Mouse (Mus musculus): ENCODE measurements around the gene Hacd3.
"Not testable (repeated sequence)": the region's sequence is repeated elsewhere in the genome, so short reads cannot be mapped to it uniquely, and the experiment has no call there.

Hacd3 gene

DNA sequence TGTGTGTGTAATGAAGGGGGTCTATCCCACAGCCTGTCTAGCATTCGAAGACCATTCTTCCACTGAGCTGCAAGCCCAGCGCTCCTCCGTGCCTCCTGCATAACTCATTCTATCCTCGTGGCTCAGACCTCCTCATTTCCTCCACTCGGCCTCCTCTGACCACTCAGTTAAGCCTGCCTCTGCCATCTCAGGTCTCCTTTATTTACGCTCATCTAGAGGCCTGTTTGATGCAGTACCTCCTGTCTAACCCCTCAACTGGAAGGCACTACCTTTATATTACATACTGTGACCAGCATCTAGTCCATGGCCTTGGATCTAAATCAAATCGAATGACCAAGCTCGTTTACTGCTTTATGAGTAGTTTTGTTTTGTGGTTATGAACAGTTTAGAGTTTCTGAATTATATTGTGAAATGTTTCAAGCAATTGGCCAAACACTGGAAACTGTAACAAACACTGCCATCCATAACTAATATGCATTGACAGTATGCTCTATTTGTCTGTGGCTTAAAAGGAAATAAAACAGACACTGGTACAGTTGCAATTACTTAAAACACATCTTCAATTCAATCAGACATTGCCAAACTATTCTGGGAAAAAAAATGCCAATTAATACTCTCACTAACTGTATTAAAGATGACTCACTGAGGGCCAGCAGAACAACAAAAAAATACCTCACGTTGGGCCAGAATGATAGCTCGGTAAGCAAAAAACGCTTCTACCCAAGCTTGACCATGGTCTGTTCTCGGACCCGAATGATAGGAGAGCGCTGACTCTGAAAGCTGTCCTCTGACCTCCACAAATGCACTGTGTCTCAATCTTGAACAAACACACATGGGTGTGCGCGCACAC lies 4.3 kb downstream of the Hacd3 start:
- DNase-seq (ENCODE audit: low spot score): no peak

DNA sequence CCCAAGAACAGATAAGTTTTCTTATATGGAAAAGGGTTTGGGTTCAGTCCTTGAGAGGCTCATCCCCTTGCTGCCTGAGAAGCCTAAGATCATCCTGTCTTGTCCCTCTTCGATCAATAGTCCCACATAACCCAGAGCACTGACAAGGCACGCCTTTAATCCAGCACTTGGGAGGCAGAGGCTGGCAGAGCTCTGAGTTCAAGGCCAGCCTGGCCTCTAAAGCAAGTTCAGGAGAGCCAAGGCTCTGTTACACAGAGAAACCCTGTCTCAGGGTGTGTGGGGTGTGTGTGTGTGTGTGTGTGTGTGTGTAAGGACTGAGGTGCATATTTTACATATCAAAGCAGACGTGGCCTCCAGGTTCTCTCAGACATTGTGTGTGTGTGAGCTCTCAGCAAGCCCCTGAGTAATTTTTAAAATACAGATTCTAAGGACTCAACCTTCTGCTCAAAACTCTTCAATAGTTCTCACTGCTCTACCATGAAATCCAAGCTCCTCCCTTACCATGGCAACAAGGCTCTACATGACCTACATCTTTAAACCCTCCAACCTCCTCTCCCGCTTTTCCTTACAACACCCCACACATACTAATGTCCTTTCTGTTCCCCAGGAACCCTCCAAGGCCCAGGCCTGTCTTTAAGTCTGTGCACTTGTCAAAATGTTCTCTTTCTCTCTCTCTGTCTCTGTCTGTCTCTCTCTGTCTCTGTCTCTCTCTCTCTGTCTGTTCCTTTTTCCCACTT lies 5.1 kb downstream of the Hacd3 start:
- no peak for DNase-seq (ENCODE audit: low spot score)

DNA sequence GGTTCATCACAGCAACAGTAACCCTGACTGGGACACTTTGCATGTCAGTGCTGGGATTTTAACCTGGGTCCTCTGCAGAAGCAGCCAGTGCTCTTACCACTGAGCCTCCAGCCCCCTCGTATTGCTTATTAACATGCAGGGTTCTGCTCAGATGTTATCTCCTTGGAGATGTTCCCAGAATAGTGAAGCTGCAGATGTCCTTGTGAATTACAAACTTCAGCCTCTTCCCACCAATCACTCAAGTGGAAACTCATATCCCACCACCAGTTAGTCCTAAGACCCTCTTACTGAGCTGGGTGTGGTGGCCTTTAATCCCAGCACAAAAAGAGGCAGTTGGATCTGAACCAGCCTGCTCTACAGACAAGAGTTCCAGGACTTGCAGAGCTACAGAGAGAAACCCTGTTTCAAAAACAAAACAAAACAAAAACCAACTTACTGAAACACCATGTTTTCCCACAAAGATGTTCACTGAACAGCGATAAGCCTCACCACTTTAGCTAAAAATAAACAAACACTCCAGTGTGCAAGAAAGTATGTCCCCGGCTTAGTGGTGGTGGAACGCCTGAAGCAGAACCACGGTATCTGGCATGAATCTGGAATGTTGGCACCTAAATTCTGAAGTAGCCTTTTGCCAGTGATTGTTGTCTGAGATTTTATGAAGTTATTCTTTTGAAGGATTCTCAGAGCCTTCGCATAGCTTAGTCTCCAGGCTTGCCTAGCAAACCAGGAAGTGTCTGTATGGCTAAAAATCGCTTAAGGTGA lies 5.9 kb downstream of the Hacd3 start:
- no peak for DNase-seq (ENCODE audit: low spot score)

DNA sequence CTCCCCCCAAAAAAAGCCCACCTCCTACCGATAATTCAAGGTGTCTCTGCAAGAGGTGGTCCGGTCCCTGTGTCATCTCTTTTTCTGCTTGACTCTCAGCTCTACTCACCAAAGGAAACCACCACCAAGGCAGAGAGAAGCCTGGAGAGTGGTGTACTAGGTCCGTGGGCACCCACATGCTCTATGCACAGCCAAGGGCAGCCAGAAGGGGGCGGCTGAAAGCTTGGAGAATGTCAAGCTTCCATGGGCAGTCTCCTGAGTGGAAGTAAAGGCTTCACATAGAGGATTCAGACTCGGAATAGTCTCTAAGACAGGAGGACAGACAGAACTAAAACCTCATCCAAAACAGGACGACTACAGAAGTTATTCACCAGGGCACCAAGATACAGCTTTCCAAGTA lies 10.2 kb downstream of the Hacd3 start:
- DNase-seq (ENCODE audit: low spot score): no peak

DNA sequence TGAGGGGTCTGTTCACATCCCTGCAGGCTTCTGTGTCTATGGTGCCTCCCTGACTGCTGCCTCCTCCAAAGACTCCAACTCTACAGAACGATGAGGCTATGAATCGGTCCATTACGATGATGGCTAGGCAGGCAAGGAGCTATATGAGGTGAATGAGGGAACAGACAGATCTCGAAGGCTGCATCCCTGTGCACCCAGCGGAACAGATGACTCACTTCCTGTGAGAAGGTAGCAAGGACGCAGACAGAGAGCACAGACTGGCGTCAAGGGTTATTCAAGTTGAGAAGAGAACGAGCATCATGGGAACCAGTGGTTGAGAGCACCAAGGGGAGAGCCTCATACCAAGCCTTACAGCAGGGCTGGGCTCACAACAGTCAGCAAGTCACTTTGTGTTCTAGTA lies 10.9 kb downstream of the Hacd3 start:
- no peak for DNase-seq (ENCODE audit: low spot score)

DNA sequence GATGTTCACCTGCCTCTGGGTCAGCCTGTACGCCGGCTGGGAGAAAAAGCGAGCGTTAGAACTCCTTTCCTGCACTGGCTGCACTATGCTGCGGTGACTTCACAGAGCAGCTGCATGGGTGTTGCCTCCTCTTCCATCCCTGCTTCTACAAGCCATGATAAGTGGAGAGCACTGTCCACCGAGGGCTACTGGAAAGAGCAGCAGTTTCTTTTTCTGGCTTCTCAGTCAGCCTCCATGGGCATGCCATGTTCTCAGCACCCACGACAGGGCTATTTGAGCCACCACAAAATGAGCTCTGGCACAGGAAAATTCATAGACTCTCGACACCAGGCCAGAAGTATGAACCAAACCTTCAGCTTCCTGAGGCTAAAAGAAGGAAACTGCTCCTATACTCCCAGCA lies 15.8 kb downstream of the Hacd3 start:
- DNase-seq (ENCODE audit: low spot score): no peak

DNA sequence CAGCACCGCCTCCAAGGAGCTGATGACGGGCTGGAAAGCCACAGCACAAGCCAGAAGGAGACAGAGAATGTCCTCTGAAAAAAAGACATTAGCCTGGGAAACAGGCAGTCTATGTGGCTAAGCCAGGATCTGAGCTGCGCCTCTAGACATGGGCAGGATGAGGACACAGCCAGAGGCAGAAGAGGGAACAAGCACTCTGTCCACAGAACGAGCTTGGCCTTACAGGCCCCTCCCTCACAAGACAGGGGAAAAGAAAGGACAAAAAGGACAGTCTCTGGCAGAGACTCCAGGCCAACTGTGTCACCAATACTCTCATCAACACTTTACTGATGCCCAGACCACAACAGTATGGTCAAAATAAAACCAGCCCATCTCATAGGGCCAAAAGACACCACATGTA lies 20.0 kb downstream of the Hacd3 start:
- DNase-seq (ENCODE audit: low spot score): no peak

DNA sequence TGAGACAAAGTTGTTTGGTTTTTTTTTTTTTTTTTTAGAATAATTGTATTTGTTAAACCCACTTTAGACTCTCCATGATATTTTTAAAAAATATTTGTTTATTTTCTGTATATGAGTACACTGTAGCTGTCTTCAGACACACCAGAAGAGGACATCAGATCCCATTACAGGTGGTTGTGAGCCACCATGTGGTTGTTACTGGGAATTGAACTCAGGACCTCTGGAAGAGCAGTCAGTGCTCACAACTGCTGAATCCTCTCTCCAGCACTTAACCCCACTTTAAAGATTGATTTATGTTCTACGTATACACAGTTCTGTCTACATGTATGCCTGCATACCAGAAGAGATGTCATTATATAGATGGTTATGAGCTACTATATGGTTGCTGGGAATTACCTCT lies 26.0 kb downstream of the Hacd3 start:
- DNase-seq (ENCODE audit: low spot score): not testable (repeated sequence)

DNA sequence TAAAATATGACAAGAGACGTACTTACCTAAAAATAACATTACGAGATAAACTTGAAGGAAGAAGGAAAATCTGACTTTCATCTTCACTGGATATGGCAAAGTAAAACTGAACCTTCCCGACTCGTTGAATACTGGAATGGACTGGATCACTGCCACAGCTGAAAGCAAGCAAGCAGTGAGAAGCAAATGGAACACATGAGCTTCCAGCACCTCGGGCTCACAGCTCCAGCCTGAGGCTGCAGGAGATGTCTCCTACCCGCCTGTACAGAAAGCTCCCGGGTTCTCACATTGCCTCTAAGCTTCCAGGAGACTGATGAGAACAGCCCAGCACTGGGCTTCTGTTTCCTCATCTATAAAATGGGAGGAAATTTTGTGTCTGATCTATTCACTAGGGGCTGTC lies 31.2 kb downstream of the Hacd3 start:
- no peak for DNase-seq (ENCODE audit: low spot score)

DNA sequence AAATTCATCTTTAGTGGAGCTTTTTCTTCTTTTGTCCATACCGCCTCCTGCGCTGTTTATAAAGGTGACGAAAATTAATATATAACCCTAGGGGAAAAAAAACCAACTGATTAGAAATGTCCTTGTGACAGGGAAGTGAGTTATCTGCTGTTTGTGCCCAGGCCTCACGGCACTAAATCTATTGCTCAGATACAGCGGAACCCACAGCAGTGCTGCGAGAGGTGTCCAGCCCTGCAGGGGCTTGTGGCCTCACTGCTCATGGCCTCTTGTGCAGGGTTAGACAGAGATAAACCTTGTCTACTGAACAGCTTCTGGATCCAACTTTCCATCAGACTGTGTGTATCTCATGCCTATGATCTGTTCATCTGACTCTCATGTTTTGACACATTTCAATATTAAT lies 33.0 kb downstream of the Hacd3 start:
- DNase-seq (ENCODE audit: low spot score): no peak

DNA sequence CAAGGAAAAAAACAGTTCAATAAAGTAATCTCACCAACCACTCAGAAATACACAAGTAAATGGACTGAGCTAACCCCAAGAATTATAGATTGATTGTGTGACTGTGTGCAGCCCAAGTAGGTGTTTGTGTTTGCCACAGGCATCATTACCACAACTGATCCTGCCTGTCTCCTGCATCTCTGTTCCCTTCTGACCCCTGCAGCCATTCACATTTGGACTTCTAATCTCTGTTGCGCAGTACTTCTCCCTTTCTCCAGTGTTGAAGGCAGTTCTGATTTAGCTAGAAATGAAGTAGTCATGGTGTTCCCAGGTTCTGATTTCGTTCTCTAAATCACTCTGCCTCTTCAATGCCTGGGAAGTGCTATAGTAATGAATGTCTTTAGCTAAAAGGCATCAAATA lies 33.8 kb downstream of the Hacd3 start:
- DNase-seq (ENCODE audit: low spot score): no peak

DNA sequence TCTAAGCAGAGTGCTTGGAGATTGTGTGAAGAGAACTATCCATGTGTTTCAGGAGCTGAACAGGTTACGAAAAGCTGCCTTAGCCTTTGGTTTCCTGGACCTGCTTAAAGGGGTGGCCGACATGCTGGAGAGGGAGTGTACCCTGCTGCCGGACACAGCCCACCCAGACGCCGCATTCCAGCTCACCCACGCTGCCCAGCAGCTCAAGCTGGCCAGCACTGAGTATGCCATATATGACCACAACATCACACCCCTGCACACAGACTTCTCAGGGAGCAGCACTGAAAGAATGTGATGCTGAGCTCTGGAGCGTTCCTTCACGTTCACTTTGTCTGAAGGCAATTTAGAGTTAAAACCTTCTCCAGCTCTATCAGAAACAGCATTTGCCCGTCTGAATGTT lies 35.7 kb downstream of the Hacd3 start:
- no peak for DNase-seq (ENCODE audit: low spot score)

DNA sequence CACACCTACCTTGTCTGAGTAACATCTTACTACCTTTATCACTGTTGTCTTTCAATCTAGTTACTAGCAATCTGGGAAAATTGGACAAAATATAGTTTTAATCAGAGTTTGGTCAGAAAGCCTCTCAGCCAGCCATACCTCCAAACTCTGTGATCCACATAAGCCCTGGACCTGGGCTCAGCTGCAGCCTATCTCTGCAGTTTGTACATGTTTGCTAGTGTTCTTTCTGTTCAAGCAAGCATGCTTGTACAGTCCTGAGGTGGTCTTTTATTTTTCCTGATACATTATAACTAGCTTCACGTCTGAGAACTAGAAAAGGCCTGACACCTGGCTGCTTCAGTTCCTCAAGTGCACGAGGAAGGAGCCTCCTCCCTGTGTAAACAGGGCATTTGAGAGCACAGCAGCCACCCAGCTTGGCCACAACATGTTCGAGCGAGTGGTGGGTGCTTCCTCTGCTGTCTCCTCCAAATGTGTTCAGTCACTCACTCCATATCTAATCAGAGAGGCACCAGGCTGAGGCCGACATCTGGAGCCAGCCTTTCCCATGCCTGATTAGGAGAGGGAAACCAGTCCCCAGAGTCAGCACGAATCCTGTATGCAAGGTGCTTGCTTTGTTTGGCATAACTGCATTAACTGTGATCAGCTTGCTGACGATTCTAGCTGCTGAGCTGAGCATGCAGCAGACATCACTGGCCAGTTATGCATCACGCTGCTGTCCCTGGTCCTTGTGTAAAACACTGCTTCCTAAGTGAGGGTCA lies 36.3 kb downstream of the Hacd3 start:
- no peak for DNase-seq (ENCODE audit: low spot score)

DNA sequence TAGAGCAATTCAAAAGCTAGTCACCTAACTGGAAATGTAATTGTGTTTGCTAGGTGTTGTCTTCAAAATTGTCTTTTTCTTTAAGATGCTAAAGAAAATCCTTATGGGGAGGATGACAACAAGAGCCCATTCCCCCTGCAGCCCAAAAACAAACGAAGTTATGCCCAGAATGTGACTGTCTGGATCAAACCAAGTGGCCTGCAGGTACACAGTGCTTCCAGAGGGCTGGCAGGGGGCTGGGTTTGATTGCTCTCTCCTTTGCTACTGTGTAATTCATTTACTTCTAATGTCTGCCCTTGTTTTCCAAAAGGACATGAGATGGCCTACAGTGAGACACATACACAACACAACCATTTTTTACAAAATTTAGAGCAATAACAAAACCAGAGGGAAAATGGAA lies 39.6 kb downstream of the Hacd3 start:
- DNase-seq (ENCODE audit: low spot score): no peak

DNA sequence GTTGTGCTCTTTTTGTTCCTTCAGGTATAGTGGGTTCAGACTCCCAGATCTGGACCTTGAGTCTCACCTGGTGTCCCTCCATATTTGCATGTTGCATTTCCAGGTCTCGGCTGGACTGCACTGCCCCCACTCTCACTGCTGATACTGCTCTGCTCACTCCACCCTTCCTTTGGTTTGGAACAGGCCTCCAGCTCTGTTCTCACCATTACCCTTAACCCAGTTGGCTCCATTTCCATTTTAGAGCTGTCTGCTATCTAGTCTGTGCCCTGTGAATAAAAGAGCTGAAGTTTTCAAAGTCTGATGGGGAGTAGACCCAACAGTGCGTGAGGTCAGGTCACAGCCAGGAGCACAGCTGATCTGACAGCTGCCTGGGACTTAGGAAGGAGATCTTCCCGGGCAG lies 40.9 kb downstream of the Hacd3 start:
- no peak for DNase-seq (ENCODE audit: low spot score)

DNA sequence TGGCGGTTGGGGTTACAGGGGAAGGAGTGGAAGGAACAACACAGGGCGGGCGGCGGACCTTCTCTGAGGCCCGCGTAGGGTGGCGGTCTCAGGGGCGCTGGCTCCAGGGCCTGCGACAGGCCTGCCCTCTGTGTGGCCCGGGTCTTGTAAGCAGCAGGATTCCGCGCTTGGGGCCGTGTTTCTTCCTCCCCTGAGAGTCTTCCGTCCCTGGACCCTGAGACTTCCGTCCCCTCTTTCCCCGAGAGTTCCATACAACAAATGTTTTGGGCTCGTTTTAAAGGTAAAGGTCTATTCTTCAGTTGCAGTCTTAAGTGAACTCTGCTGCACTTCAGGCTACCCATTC lies 60.5 kb downstream of the Hacd3 start:
- no peak for DNase-seq (ENCODE audit: low spot score)

DNA sequence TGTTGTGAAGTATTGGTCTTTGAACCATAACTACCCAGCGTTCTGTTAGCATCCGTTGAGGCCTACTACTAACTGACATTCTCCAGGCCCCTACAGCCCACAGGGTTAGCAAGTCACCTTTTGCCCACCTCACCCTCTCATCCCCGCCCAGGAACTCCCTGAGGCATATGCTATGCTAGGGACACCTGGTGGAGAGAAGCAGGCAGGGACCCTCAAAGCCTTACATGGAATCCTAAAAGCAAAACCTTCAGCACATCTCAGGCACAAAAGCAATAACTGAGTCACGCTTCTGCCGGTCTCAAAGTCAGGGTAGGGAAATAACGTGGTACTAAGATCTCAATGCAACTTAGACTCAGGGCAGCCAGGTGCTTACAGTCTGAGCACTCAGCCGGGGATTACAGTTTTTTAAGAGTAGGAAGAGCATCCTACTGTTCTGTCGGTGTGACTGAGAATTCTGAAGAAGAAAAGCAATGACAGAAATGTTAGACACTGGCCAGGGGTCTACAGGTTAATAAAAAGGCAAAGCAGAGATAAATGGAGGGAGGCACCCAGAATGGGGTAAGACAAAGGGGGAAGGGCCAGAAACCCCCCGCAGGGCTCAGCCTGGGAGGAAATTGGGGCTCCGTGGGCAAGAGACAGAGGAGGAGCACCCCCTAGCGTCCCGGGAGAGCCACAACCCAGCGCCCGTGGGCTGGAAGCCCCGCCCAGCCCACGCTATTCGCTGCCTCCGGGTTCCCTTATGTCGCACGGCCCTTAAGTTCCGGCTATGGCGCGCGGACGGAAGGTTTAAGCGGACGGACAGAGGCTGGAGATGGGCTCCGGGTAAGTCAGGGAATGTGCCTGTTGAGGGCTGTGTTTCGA lies 61.1 kb downstream of the Hacd3 start, which contains the start of gene Ints14:
Gene Ints14 (plus strand): TSS at position 789 of the 861 bp plus-strand sequence.
- DNase-seq (ENCODE audit: low spot score): peak; percentile 98

DNA sequence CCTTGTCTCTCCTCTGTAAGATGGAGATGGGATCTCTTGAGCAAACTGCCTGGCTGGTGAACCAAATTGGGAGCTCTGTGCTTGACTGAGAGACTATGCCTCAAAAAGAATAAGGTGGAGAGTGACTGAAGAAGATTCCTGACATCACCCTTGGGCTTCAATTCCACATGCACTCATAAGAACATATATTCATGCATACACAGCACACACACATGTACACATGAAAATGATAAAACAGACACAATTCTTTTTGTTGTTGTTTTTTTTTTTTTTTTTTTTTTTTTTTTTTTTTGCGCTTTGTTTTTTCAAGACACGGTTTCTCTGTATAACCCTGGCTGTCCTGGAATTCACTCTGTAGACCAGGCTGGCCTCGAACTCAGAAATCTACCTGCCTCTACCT lies 64.2 kb downstream of the Hacd3 start:
- no peak for DNase-seq (ENCODE audit: low spot score)

DNA sequence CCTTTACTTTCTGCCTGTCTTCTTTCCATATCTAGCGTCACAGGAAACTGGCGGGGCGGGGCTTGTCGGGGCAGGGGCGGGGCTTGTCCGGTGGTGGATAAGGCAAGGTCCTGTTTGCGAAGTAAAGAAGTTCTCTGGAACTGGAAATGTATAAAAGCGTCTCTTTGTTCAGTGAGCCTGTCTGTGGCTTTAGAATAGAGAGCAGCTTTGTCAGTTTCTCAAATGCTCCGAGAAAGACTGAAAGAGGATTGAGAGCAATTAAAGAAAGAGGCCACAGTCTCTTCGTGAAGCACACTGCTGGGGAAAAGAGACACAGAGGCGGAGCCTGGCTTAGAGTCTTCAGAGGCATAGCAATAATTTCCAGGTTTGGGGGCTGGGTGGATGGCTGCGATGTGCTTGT lies 65.2 kb downstream of the Hacd3 start:
- no peak for DNase-seq (ENCODE audit: low spot score)

DNA sequence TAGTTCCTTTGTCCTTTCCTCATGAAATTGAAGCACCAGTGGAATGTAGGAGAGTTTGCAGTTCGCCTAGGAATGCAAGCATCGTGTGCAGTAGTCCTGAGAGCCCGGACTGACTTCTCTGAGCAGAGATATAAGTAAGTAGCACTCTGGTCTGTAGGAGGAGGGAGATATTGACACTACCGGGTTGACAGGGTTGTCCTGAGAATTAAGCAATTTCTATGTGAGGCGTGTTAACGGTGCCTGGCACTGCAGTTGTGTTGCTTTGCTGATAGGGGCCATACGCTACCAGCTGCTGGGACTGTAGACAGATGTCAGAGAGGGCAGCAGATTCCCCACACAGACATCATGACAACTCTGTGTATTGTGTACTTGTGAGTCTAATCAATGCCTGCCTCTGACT lies 68.3 kb downstream of the Hacd3 start:
- no peak for DNase-seq (ENCODE audit: low spot score)

DNA sequence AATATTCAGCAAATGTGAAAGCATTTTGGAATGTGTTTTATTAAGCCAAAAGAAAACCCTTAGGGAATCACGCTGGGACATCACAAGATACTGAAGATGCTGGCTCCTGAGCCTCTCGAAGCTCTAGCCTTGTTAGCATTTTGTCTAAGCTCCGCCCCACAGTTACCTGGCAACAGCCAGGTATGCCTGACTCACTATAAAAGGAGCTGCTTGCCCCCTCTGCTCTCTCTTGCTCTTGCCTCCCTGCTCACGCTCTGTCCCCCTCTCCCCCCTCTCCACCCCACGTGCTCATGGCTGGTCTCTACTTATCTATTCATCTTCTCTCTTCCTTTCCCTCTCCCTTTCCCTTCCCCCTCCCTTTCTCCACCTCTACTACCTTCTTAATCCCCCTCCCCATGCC lies 69.4 kb downstream of the Hacd3 start:
- DNase-seq (ENCODE audit: low spot score): no peak
